8 mouse cellular contexts compared by ENCODE assay signal in the genomic region with DNA sequence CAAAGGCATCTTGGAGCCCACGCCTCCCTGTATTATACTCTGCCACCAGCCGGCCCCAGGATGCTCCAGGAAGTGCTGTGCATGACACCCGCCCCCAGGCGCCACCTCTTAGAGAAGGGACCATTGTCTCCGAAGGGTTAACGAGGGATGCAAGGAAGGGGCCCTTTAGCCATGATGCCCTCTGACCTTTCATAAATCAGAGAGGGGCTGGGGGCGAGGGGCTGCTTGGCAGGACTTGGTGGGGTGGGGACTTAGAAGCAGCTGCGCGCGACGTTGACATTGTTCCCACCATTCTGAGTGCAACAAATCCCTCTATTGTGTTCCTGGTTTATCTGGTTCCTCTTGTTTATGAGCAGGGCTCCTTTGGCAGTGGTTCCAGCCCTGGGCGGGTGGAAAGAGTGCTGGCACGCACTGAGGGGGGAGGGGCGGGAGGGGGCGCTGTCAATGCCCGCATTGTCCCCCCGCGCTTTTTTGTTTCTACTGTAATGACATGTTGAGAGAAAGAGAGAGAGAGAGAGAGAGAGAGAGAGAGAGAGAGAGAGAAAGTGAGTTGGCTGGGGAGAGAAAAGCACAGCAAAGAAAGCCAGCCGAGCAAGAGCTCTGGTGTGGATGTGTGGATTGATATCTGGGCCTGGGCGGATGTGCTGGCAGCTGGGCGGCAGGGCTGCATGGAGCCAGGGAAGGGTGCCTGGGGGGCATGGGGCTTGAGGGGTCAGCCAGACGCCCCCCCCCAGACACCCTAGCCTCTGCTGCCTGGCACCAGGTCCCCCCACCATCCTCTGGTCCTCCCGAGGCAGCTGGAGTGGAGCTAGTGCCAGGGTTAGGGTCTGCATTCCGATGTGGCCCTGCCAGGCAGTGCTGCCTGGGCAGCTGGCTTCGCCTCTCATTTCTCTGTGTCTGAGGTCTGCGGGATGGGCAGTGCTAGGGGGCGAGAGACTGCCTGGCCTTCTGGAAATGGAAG. TPM values are rescaled to one million over a fixed set of nuclear protein-coding genes. Genes with fewer than 3 reads are reported as not detected.
DNase-seq lines count a peak whose midpoint lies in the region; ATAC-seq and TF ChIP-seq lines count a peak whose summit lies in the region.

No protein-coding gene starts in this region.

- no peaks in the 10 kb centered on the region for H3K36me3 ChIP-seq in forebrain, embryonic 15.5 days
- H3K36me3 ChIP-seq in intestine, embryonic 15.5 days, result no peaks in the 10 kb centered on the region
- H3K36me3 ChIP-seq in lung, postnatal 0 days (ENCODE audit: insufficient read depth, low read length), result no peaks in the 10 kb centered on the region

- no peak for TF ChIP-seq CTCF in lung, postnatal 0 days (IDR thresholded peaks at IDR 0.05)

- peaks cover 26% of the 10 kb centered on the region for H3K4me1 ChIP-seq in forebrain, embryonic 15.5 days
- 0 out of 2 replicates have a peak, but pooled peaks cover 11% of the 10 kb centered on the region for H3K4me1 ChIP-seq in intestine, embryonic 15.5 days (replicated peaks)
- H3K4me1 ChIP-seq in lung, postnatal 0 days (ENCODE audit: insufficient read depth, low read depth, low read length), result no peaks in the 10 kb centered on the region

- peak; percentile 16 to 17 for DNase-seq in cerebellum, adult 18-20 months
- DNase-seq in Muller cell, postnatal 12 days (ENCODE audit: inconsistent ontology term), result peak; percentile 86
- DNase-seq in lung, postnatal 0 days (ENCODE audit: low spot score), result peak; percentile 68
- peak; percentile 46 for DNase-seq in right cerebral cortex, postnatal 14 days
- DNase-seq in thymus, postnatal 25 days, result no peak

- H3K4me2 ChIP-seq in forebrain, embryonic 15.5 days (replicated peaks), result peak overlapping the region; percentile 33
- peak overlapping the region; percentile 28 for H3K4me2 ChIP-seq in intestine, embryonic 15.5 days (replicated peaks)
- H3K4me2 ChIP-seq in lung, postnatal 0 days (replicated peaks; ENCODE audit: low read depth, low read length), result peak overlapping the region; percentile 28

- no peaks in the 10 kb centered on the region for H3K9me3 ChIP-seq in forebrain, embryonic 15.5 days
- H3K9me3 ChIP-seq in intestine, embryonic 15.5 days, result no peaks in the 10 kb centered on the region
- no peaks in the 10 kb centered on the region for H3K9me3 ChIP-seq in lung, postnatal 0 days (ENCODE audit: low read length)

- H3K9ac ChIP-seq in forebrain, embryonic 15.5 days (replicated peaks), result peak overlapping the region; percentile 22
- no peak overlapping the region for H3K9ac ChIP-seq in intestine, embryonic 15.5 days
- H3K9ac ChIP-seq in lung, postnatal 0 days (replicated peaks; ENCODE audit: low read depth), result no peak overlapping the region

- WGBS in forebrain, embryonic 15.5 days, result 5% methylated on average over 27 of the region's 27 CpGs
- WGBS in intestine, embryonic 15.5 days, result 42% methylated on average over 27 of the region's 27 CpGs
- WGBS in lung, postnatal 0 days, result 26% methylated on average over 26 of the region's 27 CpGs

- H3K27me3 ChIP-seq in forebrain, embryonic 15.5 days, result no peaks in the 10 kb centered on the region
- H3K27me3 ChIP-seq in intestine, embryonic 15.5 days (replicated peaks), result no peaks in the 10 kb centered on the region
- H3K27me3 ChIP-seq in lung, postnatal 0 days (replicated peaks; ENCODE audit: insufficient read depth, low read length), result no peaks in the 10 kb centered on the region

- peak overlapping the region; percentile 95 for H3K27ac ChIP-seq in forebrain, embryonic 15.5 days (replicated peaks)
- 0 out of 2 replicates have a peak overlapping the region, but pooled peaks have one; percentile 27 for H3K27ac ChIP-seq in intestine, embryonic 15.5 days
- H3K27ac ChIP-seq in lung, postnatal 0 days (ENCODE audit: low read length), result peak overlapping the region; percentile 66

- TF ChIP-seq EP300 in lung, postnatal 0 days (IDR thresholded peaks at IDR 0.05), result no peak

- H3K4me3 ChIP-seq in forebrain, embryonic 15.5 days, result no peak overlapping the region
- H3K4me3 ChIP-seq in intestine, embryonic 15.5 days (replicated peaks), result no peak overlapping the region
- H3K4me3 ChIP-seq in lung, postnatal 0 days (ENCODE audit: low read depth, low read length), result no peak overlapping the region; the same call in 1 of the 2 replicates

- no peak for ATAC-seq in cerebellum, adult (ENCODE audit: insufficient number of reproducible peaks, low FRiP score, low TSS enrichment)
- ATAC-seq in forebrain, embryonic 15.5 days (replicated peaks), result peak; percentile 81
- peak; percentile 61 for ATAC-seq in intestine, embryonic 15.5 days
- peak; percentile 88 for ATAC-seq in lung, postnatal 0 days

RNA-seq across cellular contexts. Expression of a gene that starts 28.1 kb away (rescaled TPM):
- polyA plus RNA-seq in forebrain, embryonic 15.5 days (2015; fragmentation: Nextera tagmentation; extraction: Ambion mirVana), result 1.7 and 1.9 TPM in 2 replicates
- 7.9 and 8.2 TPM in 2 replicates for polyA plus RNA-seq in intestine, embryonic 15.5 days (2015; fragmentation: Nextera tagmentation; extraction: Ambion mirVana)
- polyA plus RNA-seq in lung, postnatal 0 days (2015; fragmentation: Nextera tagmentation; extraction: Ambion mirVana), result 0.11 and 0.31 TPM in 2 replicates

RNA-seq across cellular contexts. Expression of a gene that starts 35.8 kb away (rescaled TPM):
- 78.5 and 85.1 TPM in 2 replicates for polyA plus RNA-seq in forebrain, embryonic 15.5 days (2015; fragmentation: Nextera tagmentation; extraction: Ambion mirVana)
- 44.2 and 50.1 TPM in 2 replicates for polyA plus RNA-seq in intestine, embryonic 15.5 days (2015; fragmentation: Nextera tagmentation; extraction: Ambion mirVana)
- 22.0 and 22.2 TPM in 2 replicates for polyA plus RNA-seq in lung, postnatal 0 days (2015; fragmentation: Nextera tagmentation; extraction: Ambion mirVana)

RNA-seq across cellular contexts. Expression of a gene that starts 36.0 kb away (rescaled TPM):
- 0.97 and 1.1 TPM in 2 replicates for polyA plus RNA-seq in forebrain, embryonic 15.5 days (2015; fragmentation: Nextera tagmentation; extraction: Ambion mirVana)
- 0.27 and 0.35 TPM in 2 replicates for polyA plus RNA-seq in intestine, embryonic 15.5 days (2015; fragmentation: Nextera tagmentation; extraction: Ambion mirVana)
- 0.16 and 0.31 TPM in 2 replicates for polyA plus RNA-seq in lung, postnatal 0 days (2015; fragmentation: Nextera tagmentation; extraction: Ambion mirVana)

RNA-seq across cellular contexts. Expression of a gene that starts 52.1 kb away (rescaled TPM):
- polyA plus RNA-seq in forebrain, embryonic 15.5 days (2015; fragmentation: Nextera tagmentation; extraction: Ambion mirVana), result 11.9 and 16.8 TPM in 2 replicates
- 4.5 and 5.7 TPM in 2 replicates for polyA plus RNA-seq in intestine, embryonic 15.5 days (2015; fragmentation: Nextera tagmentation; extraction: Ambion mirVana)
- 29.8 and 30.4 TPM in 2 replicates for polyA plus RNA-seq in lung, postnatal 0 days (2015; fragmentation: Nextera tagmentation; extraction: Ambion mirVana)

RNA-seq across cellular contexts. Expression of a gene that starts 52.4 kb away (rescaled TPM):
- 293 and 308 TPM in 2 replicates for polyA plus RNA-seq in forebrain, embryonic 15.5 days (2015; fragmentation: Nextera tagmentation; extraction: Ambion mirVana)
- 311 and 328 TPM in 2 replicates for polyA plus RNA-seq in intestine, embryonic 15.5 days (2015; fragmentation: Nextera tagmentation; extraction: Ambion mirVana)
- 243 and 261 TPM in 2 replicates for polyA plus RNA-seq in lung, postnatal 0 days (2015; fragmentation: Nextera tagmentation; extraction: Ambion mirVana)

Comparison
In these comparisons a context has a peak if more than half of its experiments do, and no peak if none do; other contexts are left out.
1. H3K27ac ChIP-seq: peak in every context shown above with its lines; median percentile 95 in forebrain, embryonic 15.5 days; 66 in lung, postnatal 0 days; 27 in intestine, embryonic 15.5 days.